Mouse (Mus musculus) neural tube, embryonic 11.5 days (tissue): Measurements from ENCODE around the gene Pskh1. TPM values are rescaled to one million over a fixed set of nuclear protein-coding genes. Genes with fewer than 3 reads are reported as not detected.

Experiments
- ATAC-seq: fragments of 200-750 bp; cut with Nextera tagmentation; 2 replicates; pipeline ENCODE4 v1.8.0; 2017; ENCODE audit warnings: moderate number of reproducible peaks, mild to moderate bottlenecking, moderate TSS enrichment, moderate library complexity; ENCODE audit not compliant: insufficient read depth, low FRiP score, low TSS enrichment
- DNase-seq: peaks from one replicate; pipeline ENCODE4 v3.0.0-alpha.2; 2015; ENCODE audit warnings: low spot score
- H3K27ac ChIP-seq: fragments of 300-500 bp; sonication (generic); 2 replicates; pipeline ENCODE4 v1.5.1; 2014; ENCODE audit warnings: low read depth, mild to moderate bottlenecking, low read length
- H3K27me3 ChIP-seq: fragments of 300-500 bp; sonication (generic); 2 replicates; pipeline ENCODE4 v1.6.1; 2014; ENCODE audit warnings: mild to moderate bottlenecking, low read length, mixed read lengths; ENCODE audit not compliant: control insufficient read depth, insufficient read depth
- H3K36me3 ChIP-seq: fragments of 300-500 bp; sonication (generic); 2 replicates; pipeline ENCODE4 v1.6.1; 2014; ENCODE audit warnings: mild to moderate bottlenecking, low read length, moderate library complexity, mixed read lengths; ENCODE audit not compliant: control insufficient read depth, insufficient read depth
- H3K4me1 ChIP-seq: fragments of 300-500 bp; sonication (generic); 2 replicates; pipeline ENCODE4 v1.6.1; 2014; ENCODE audit warnings: low read length, mixed read lengths; ENCODE audit not compliant: control insufficient read depth, insufficient read depth
- H3K4me2 ChIP-seq: fragments of 300-500 bp; sonication (generic); 2 replicates; pipeline ENCODE4 v1.6.1; 2014; ENCODE audit warnings: low read depth, mild to moderate bottlenecking, moderate library complexity
- H3K4me3 ChIP-seq: fragments of 300-500 bp; sonication (generic); 2 replicates; pipeline ENCODE4 v1.5.1; 2014; ENCODE audit warnings: low read depth, low read length
- H3K9ac ChIP-seq: fragments of 300-500 bp; sonication (generic); 2 replicates; pipeline ENCODE4 v1.6.1; 2014; ENCODE audit warnings: mild to moderate bottlenecking, low read length
- H3K9me3 ChIP-seq: fragments of 300-500 bp; sonication (generic); 2 replicates; pipeline ENCODE4 v1.6.1; 2016; ENCODE audit warnings: low read length; ENCODE audit not compliant: control insufficient read depth
- WGBS: fragments of 180-500 bp; shearing (Covaris S2); extraction: QIAGEN DNeasy Blood & Tissue Kit; methylation state at CpG from one replicate; pipeline ENCODE4 v1.1.7; 2014; 5-methylcytosine and 5-hydroxymethylcytosine counted together
- polyA plus RNA-seq: library from polyadenylated mRNA; unstranded; fragments of >200 nt; fragmentation: Nextera tagmentation; extraction: Ambion mirVana; gene quantifications from 2 replicates; pipeline ENCODE4 v1.2.1, GENCODE M21; 2014

The Pskh1 gene
- polyA plus RNA-seq, 1 experiment from 2014 or later = 20.4 TPM

GRCm38 (mm10) chr8:105959350-105959749 lies 59.1 kb downstream of the Pskh1 start:
- H3K27me3 ChIP-seq = no peaks in the 10 kb centered on the region
- H3K36me3 ChIP-seq = no peaks in the 10 kb centered on the region
- no peak overlapping the region for H3K4me2 ChIP-seq
- H3K9me3 ChIP-seq = no peaks in the 10 kb centered on the region
- no peak overlapping the region for H3K9ac ChIP-seq
- H3K4me3 ChIP-seq = no peak overlapping the region
- ATAC-seq (no peak), DNase-seq (no peak)
- H3K4me1 ChIP-seq = no peaks in the 10 kb centered on the region
- 94% methylated on average over 7 of the region's 7 CpGs for WGBS
- no peak overlapping the region for H3K27ac ChIP-seq

DNA sequence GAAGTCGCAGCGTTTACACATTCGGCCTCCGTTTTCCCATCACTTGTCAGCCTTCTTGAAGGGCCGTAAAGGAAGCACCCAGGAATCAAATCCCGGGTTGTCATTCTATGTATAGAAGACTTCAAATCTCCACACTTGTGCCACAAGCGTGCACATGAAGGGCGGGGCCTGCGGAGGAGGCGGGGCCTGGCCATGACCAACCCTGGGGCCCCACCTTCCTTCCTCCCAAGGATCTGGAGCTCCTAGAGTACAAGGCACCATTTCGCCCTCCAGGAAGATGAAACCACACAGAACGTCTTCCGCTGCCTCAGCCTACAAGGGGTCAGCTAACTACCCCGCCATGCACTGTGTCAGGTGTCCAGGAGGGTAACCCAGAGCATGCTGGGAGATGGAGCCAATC lies 60.9 kb downstream of the Pskh1 start:
- DNase-seq (no peak), ATAC-seq (no peak)
- no peak overlapping the region for H3K4me3 ChIP-seq
- WGBS = 77% methylated on average over 14 of the region's 14 CpGs
- no peaks in the 10 kb centered on the region for H3K9me3 ChIP-seq
- peaks cover 4% of the 10 kb centered on the region; the same call in 1 of the 2 replicates for H3K27me3 ChIP-seq
- H3K4me2 ChIP-seq = no peak overlapping the region
- no peaks in the 10 kb centered on the region for H3K36me3 ChIP-seq
- no peak overlapping the region for H3K27ac ChIP-seq
- peaks cover 3% of the 10 kb centered on the region; the same call in 1 of the 2 replicates for H3K4me1 ChIP-seq
- no peak overlapping the region for H3K9ac ChIP-seq

DNA sequence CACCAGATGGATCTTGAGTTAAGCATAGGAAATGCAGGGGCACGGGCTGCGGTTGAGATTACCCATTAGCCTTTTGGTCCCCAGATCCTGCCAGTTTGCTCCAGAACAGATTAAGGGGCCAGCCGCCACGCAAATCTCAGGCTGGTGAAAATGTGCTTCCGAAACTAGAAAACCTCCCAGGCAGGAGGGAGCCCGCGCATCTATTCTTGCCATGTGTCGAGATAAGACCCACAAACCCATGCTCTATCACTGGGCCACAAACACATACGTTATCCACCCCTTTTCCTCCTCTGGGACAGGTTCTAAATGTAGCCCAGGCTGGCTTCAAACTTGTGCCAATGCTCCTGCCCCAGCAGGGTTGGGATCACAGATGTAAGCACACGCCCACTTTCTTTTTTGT lies 61.3 kb downstream of the Pskh1 start:
- ATAC-seq = no peak
- no peak overlapping the region for H3K4me2 ChIP-seq

GRCm38 (mm10) chr8:105964506-105965265 lies 64.4 kb downstream of the Pskh1 start:
- peaks cover 7% of the 10 kb centered on the region; the same call in 1 of the 2 replicates for H3K4me1 ChIP-seq
- DNase-seq (no peak), ATAC-seq (no peak)
- 66% methylated on average over 12 of the region's 12 CpGs for WGBS
- H3K4me2 ChIP-seq = peak overlapping the region; percentile 60
- H3K27ac ChIP-seq = no peak overlapping the region
- no peaks in the 10 kb centered on the region for H3K9me3 ChIP-seq
- H3K36me3 ChIP-seq = no peaks in the 10 kb centered on the region
- H3K4me3 ChIP-seq = peak overlapping the region; percentile 53
- H3K27me3 ChIP-seq = peaks cover 12% of the 10 kb centered on the region
- no peak overlapping the region for H3K9ac ChIP-seq

More for the DNA sequence above, 61.3 kb downstream of the Pskh1 start:
- Histone ChIP-seq H3K4me3 (no peak overlapping the region), H3K27ac (no peak overlapping the region), H3K36me3 (no peaks in the 10 kb centered on the region), H3K27me3 (peaks cover 7% of the 10 kb centered on the region), H3K9me3 (no peaks in the 10 kb centered on the region), H3K4me1 (peaks cover 3% of the 10 kb centered on the region; the same call in 1 of the 2 replicates), H3K9ac (no peak overlapping the region)
- DNase-seq = no peak
- 87% methylated on average over 10 of the region's 10 CpGs for WGBS

GRCm38 (mm10) chr8:105965266-105965904 lies 65.1 kb downstream of the Pskh1 start:
- H3K4me2 ChIP-seq = peak overlapping the region; percentile 60
- no peaks in the 10 kb centered on the region for H3K36me3 ChIP-seq
- no peak for DNase-seq
- H3K9ac ChIP-seq = peak overlapping the region; percentile 60
- H3K4me3 ChIP-seq = peak overlapping the region; percentile 53
- peaks cover 12% of the 10 kb centered on the region for H3K27me3 ChIP-seq
- 3% methylated on average over 39 of the region's 40 CpGs for WGBS
- H3K4me1 ChIP-seq = peaks cover 7% of the 10 kb centered on the region; the same call in 1 of the 2 replicates
- H3K9me3 ChIP-seq = no peaks in the 10 kb centered on the region
- ATAC-seq = peak; percentile 23; the same call in 1 of the 2 replicates
- no peak overlapping the region for H3K27ac ChIP-seq

DNA sequence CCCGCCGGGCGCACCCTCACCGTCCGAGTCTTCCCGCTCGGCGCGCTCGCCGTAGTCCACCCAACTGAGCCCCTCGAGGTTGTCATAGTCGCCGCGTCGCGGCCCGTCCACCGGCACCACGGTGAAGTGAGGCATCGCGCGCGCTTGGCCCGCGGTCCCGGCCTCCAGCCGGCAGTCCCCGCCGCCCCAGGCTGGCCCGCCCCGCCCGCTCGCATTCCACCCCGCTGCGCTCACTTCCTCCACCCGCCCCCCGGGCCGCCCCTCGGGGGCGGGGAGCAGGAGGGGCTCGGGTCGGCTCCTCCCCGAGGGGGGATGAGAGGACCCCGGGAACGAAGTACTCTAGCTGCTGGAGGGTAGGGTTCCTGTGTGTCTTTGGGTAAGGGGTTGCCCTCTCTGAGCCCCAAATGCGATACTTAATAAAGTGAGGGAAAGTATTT lies 65.7 kb downstream of the Pskh1 start, which contains the start of gene Slc12a4:
TSS of gene Slc12a4 (minus strand) at position 193 of the 437 bp plus-strand sequence.
- DNase-seq (peak; percentile 83), ATAC-seq (peak; percentile 67)
- Histone ChIP-seq H3K36me3 (no peaks in the 10 kb centered on the region), H3K4me3 (peak within 1 kb of the TSS; percentile 53), H3K4me2 (peak within 1 kb of the TSS; percentile 60), H3K4me1 (peaks cover 7% of the 10 kb centered on the region; the same call in 1 of the 2 replicates), H3K9ac (peak within 1 kb of the TSS; percentile 60), H3K27ac (no peak within 1 kb of the TSS), H3K27me3 (peaks cover 12% of the 10 kb centered on the region), H3K9me3 (no peaks in the 10 kb centered on the region)
- WGBS = 0% methylated on average over 43 of the region's 47 CpGs

DNA sequence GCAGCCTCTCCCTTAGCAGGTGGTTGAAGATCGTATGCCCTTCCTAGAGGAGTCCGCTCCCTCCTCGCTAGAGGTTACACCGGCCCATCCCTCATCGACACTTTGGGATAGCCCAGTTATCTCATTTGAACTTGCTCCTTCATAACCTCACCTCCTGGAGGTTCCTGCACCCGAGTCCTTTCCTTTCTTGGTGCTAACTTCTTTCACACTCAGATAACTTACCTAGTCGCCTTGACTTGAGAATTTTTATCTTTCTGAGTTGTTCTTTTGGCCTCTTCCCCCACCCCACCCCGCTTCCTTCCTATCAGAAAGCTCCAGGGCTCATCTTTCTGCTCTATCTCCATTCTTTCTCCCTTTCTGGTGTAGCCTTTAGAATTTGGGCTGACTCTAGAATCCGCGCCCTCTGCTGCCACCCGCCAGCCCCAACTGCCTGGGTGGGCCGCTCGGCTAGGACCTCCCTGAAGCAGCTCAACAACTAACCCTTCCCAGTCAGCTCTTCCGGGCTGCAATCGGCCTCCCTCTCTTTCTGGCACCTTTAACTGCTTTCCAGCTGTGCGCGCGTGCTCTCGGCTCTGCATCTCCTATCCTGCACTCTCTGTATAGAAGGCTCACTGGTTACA lies 66.6 kb downstream of the Pskh1 start:
- DNase-seq (peak; percentile 42), ATAC-seq (no peak)
- Histone ChIP-seq H3K4me2 (peak overlapping the region; percentile 60), H3K36me3 (no peaks in the 10 kb centered on the region), H3K4me3 (no peak overlapping the region), H3K27me3 (peaks cover 12% of the 10 kb centered on the region), H3K4me1 (peaks cover 7% of the 10 kb centered on the region; the same call in 1 of the 2 replicates), H3K27ac (no peak overlapping the region), H3K9me3 (no peaks in the 10 kb centered on the region), H3K9ac (no peak overlapping the region)
- WGBS = 4% methylated on average over 19 of the region's 19 CpGs

- 84% methylated on average over 1 of the region's 1 CpGs for WGBS
- Histone ChIP-seq H3K4me3 (no peak overlapping the region), H3K9me3 (no peaks in the 10 kb centered on the region), H3K4me1 (peaks cover 7% of the 10 kb centered on the region; the same call in 1 of the 2 replicates), H3K27me3 (peaks cover 12% of the 10 kb centered on the region), H3K36me3 (no peaks in the 10 kb centered on the region), H3K4me2 (no peak overlapping the region), H3K9ac (no peak overlapping the region), H3K27ac (no peak overlapping the region)
- DNase-seq (no peak), ATAC-seq (no peak)
Observed at GRCm38 (mm10) chr8:105969367-105969766, 69.1 kb downstream of the Pskh1 start.
